Mouse (Mus musculus): ENCODE measurements at regions not wholly inside any gene's neighbourhood (a gene's known extent, or its start where the extent isn't known, plus 50 kb on each side); places are given as distances from the start of the nearest gene placed in this dataset.

- no peak overlapping the region for H3K9ac ChIP-seq (ENCODE audit: control insufficient read depth, low read depth, low read length, poor library complexity, severe bottlenecking)
- no peak overlapping the region for H3K4me3 ChIP-seq (ENCODE audit: control insufficient read depth in 1 of 2, insufficient read depth in 1 of 2, low read depth in 2 of 2, low read length in 2 of 2)
- no peaks in the 10 kb centered on the region for H3K4me1 ChIP-seq (ENCODE audit: control insufficient read depth in 1 of 2, insufficient read depth in 2 of 2, low read length in 2 of 2)
- H3K9me3 ChIP-seq (replicated peaks; ENCODE audit: insufficient read depth, low read length): no peaks in the 10 kb centered on the region
- H3K79me2 ChIP-seq (ENCODE audit: control insufficient read depth, insufficient read depth, low read length, poor library complexity): no peaks in the 10 kb centered on the region
- H3K27me3 ChIP-seq (ENCODE audit: control insufficient read depth in 1 of 2, insufficient read depth in 2 of 2, low read length in 2 of 2): no peaks in the 10 kb centered on the region
- TF ChIP-seq TAL1 (IDR thresholded peaks at IDR 0.05; ENCODE audit: low read length) (no peak), BHLHE40 (IDR thresholded peaks at IDR 0.05; ENCODE audit: borderline replicate concordance, low read depth, low read length) (no peak), POLR2AphosphoS2 (IDR thresholded peaks at IDR 0.05; ENCODE audit: low read length) (no peak), CTCF (IDR thresholded peaks at IDR 0.05 in 2 of 3, conservative IDR thresholded peaks at IDR 0.05 in 1 of 3; ENCODE audit: control insufficient read depth in 1 of 3, insufficient read depth in 1 of 3, low read depth in 2 of 3, low read length in 3 of 3, poor library complexity in 1 of 3, severe bottlenecking in 1 of 3) (no peak), ZMIZ1 (IDR thresholded peaks at IDR 0.05; ENCODE audit: low read depth, low read length) (no peak), E2F4 (IDR thresholded peaks at IDR 0.05; ENCODE audit: borderline replicate concordance, low read depth, low read length) (no peak), CHD1 (IDR thresholded peaks at IDR 0.05; ENCODE audit: low read depth, low read length) (no peak)
- H3K36me3 ChIP-seq (ENCODE audit: control insufficient read depth in 1 of 2, insufficient read depth in 2 of 2, low read length in 2 of 2): no peaks in the 10 kb centered on the region
- H3K27ac ChIP-seq (ENCODE audit: control insufficient read depth, low read depth, low read length): no peak overlapping the region
- no peak for DNase-seq (ENCODE audit: low read depth, low spot score)
Measured at GRCm38 (mm10) chr2:46993126-46993525, 1820.8 kb upstream of the Acvr2a start.

- Histone ChIP-seq H3K27me3 (ENCODE audit: control insufficient read depth in 1 of 2, insufficient read depth in 2 of 2, low read length in 2 of 2) (no peaks in the 10 kb centered on the region), H3K79me2 (ENCODE audit: control insufficient read depth, insufficient read depth, low read length, poor library complexity) (no peaks in the 10 kb centered on the region), H3K9ac (ENCODE audit: control insufficient read depth, low read depth, low read length, poor library complexity, severe bottlenecking) (no peak overlapping the region), H3K4me1 (ENCODE audit: control insufficient read depth in 1 of 2, insufficient read depth in 2 of 2, low read length in 2 of 2) (no peaks in the 10 kb centered on the region), H3K9me3 (replicated peaks; ENCODE audit: insufficient read depth, low read length) (no peaks in the 10 kb centered on the region), H3K27ac (ENCODE audit: control insufficient read depth, low read depth, low read length) (no peak overlapping the region), H3K4me3 (ENCODE audit: control insufficient read depth in 1 of 2, insufficient read depth in 1 of 2, low read depth in 2 of 2, low read length in 2 of 2) (no peak overlapping the region), H3K36me3 (ENCODE audit: control insufficient read depth in 1 of 2, insufficient read depth in 2 of 2, low read length in 2 of 2) (no peaks in the 10 kb centered on the region)
- TF ChIP-seq TAL1 (IDR thresholded peaks at IDR 0.05; ENCODE audit: low read length): no peak
- TF ChIP-seq ZMIZ1 (IDR thresholded peaks at IDR 0.05; ENCODE audit: low read depth, low read length): no peak
- TF ChIP-seq MAFK (IDR thresholded peaks at IDR 0.05; ENCODE audit: borderline replicate concordance, low read depth, low read length): no peak
- DNase-seq (ENCODE audit: low read depth, low spot score): no peak
Measured at GRCm38 (mm10) chr2:46992672-46993071, 1821.2 kb upstream of the Acvr2a start.

GRCm38 (mm10) chr2:46986689-46987088 is 1827.2 kb upstream of the Acvr2a start:
- no peak for DNase-seq (ENCODE audit: low read depth, low spot score)
- TF ChIP-seq ZKSCAN1 (IDR thresholded peaks at IDR 0.05; ENCODE audit: low read depth, low read length): no peak
- Histone ChIP-seq H3K27ac (ENCODE audit: control insufficient read depth, low read depth, low read length) (no peak overlapping the region), H3K36me3 (ENCODE audit: control insufficient read depth in 1 of 2, insufficient read depth in 2 of 2, low read length in 2 of 2) (no peaks in the 10 kb centered on the region), H3K27me3 (ENCODE audit: control insufficient read depth in 1 of 2, insufficient read depth in 2 of 2, low read length in 2 of 2) (no peaks in the 10 kb centered on the region), H3K9me3 (replicated peaks; ENCODE audit: insufficient read depth, low read length) (no peaks in the 10 kb centered on the region), H3K4me3 (ENCODE audit: control insufficient read depth in 1 of 2, insufficient read depth in 1 of 2, low read depth in 2 of 2, low read length in 2 of 2) (no peak overlapping the region), H3K4me1 (ENCODE audit: control insufficient read depth in 1 of 2, insufficient read depth in 2 of 2, low read length in 2 of 2) (no peaks in the 10 kb centered on the region), H3K79me2 (ENCODE audit: control insufficient read depth, insufficient read depth, low read length, poor library complexity) (no peaks in the 10 kb centered on the region), H3K9ac (ENCODE audit: control insufficient read depth, low read depth, low read length, poor library complexity, severe bottlenecking) (no peak overlapping the region)

All from MEL (cell line).